Mouse (Mus musculus): Measurements from ENCODE around the gene Cpne1.
A peak's percentile ranks its signal among the peaks of the same experiment; 100 is the strongest.

Cpne1 gene

DNA sequence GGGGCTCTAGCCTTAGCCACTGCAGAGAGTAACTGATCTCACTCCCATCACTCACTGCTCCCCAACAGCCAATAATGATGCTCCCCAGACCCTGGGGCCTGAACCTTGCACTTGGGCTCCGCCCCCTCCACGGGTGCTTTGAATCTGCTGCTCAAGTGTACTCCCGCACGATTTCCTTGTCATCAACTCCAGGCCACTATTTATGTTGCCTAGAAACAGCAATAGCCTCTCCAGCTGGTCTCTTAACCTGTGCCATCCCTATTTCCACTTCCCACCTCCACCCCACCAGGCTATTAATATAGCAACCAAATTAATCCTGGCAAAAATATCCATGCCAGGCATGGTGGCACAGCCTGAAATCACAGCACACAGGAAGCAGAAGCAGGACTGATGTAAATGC is 32.1 kb downstream of the Cpne1 start:
- no peak for DNase-seq (ENCODE audit: low read depth, low spot score)

DNA sequence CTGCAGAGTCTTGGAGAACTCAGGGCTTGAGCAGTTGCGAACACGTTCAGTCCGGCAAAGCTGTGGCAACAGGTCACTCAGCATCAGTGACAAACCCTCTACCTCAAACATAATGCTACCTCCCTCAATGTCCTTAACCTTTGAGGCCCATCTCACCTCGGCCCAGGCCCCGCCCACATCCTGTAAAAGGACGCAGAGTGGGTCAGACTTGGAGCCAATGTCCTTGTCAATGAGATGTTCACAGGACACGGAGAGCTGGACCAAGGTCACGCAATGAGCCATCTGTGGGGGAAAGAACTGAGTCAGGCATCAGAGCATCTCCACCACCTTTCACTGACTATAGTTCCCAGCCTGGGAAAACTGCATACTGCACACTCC is 32.6 kb downstream of the Cpne1 start:
- no peak for DNase-seq (ENCODE audit: low read depth, low spot score)

- DNase-seq (ENCODE audit: low read depth, low spot score), result no peak
These were observed 33.2 kb downstream of the Cpne1 start for GRCm38 (mm10) chr2:156078421-156079182.

DNA sequence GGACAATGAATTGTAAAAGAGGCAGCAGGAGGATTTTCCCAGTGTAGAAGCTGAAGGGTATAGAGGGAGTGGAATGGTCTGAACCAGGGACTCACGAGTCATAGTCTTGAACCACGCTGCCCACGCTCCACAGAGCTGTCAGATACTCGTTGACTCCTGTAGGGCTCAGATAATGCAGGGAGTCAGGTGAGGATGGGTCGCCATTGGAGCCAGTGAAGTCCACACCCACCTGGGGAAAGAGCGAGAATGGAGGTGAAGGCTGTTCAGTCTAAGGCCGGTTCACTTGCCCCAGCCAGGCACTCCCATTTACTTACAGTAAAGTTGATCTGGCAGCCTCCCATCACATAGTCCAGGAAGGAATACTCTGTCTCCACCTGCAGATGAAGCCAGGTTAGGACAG is 34.3 kb downstream of the Cpne1 start:
- no peak for DNase-seq (ENCODE audit: low read depth, low spot score)

DNA sequence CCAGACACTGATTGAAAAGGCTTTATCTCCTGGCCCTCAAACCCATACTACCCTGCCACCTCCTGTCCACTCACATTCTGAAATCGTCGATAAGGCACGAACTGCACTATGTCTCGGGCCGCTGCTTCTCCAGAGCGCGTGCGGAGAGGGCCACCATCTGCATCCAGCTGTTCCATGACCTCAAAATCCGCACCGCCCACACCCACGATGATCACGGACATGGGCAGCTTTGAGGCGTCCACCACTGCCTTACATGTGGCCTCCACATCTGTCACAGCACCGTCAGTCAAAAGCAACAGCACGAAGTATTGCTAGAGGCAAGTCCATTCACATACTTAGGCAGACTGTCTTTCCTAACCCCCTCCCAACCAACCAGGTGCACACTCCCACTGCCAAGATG is 38.0 kb downstream of the Cpne1 start:
- DNase-seq (ENCODE audit: low read depth, low spot score), result no peak

GRCm38 (mm10) chr2:156071236-156071635 is 40.5 kb downstream of the Cpne1 start:
- DNase-seq (ENCODE audit: low read depth, low spot score), result no peak

- no peak for DNase-seq (ENCODE audit: low read depth, low spot score)
These were observed 43.8 kb downstream of the Cpne1 start for GRCm38 (mm10) chr2:156067916-156068315.

DNA sequence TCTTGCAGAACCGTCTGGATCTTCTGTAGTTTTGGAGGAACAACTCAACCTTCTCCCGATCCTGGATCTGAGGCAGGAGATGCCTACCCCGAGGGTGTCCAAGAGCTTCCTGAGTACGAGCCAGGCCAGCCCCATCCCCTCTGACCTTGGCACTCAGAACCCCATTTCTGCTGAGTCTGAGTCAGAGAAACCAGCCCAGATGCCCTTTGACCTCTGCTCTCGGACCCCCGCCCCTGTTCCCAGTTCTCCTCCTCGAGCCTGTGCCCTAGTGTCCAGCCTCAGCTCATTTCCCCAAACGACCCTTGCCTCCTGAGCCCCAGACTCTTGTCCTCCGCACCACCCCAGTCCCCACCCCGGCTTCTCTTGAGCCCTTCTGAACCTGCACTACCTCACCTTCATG is 45.6 kb downstream of the Cpne1 start:
- DNase-seq (ENCODE audit: low read depth, low spot score), result no peak

- DNase-seq (ENCODE audit: low read depth, low spot score), result peak; percentile 88
These were observed 46.4 kb downstream of the Cpne1 start, which contains the start of gene Spag4 for GRCm38 (mm10) chr2:156065099-156066041. Spag4 (plus strand) TSS chr2:156065175.

DNA sequence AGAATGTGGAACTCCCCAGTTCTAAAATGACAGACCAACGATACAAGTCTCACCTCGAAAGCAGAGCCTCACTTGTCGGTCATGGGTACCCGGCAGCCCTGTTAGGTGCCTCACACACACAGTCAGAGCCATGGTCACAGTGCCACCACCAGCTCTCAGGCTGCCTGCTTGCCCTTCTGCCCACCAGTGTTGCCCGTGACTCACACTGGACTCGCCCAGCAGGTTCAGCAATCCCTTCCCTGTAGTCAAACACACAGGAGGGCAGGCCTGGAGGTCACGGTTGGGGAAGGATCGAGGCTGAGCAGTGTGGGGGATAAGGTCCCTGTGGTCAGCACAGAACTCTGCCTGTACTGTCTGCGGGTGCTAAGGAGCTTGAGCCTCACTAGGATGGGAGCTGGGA is 58.9 kb downstream of the Cpne1 start, which contains the start of gene Fer1l4:
Gene Fer1l4 (minus strand): TSS at position 132 of the 400 bp plus-strand sequence.
- DNase-seq (ENCODE audit: low read depth, low spot score), result no peak

DNA sequence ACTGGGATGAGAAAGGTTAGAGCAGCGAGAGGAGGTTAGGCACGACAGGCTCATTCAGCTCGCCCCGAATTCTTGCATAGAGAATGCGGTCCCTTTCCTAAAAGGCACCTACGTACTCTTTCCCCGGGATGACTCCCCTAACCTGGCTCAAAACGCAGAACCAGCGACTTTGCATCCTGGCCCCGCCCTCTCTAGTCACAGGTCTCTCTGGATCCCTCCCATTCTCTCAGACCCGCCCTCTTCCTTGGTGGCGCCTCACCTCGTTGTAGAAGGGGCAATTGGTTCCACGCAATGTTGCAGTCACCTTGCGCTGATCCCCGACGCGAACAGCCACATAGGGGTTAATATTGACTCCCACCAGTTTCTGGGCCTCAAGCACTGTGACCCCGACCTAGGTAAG is 63.8 kb downstream of the Cpne1 start:
- DNase-seq (ENCODE audit: low read depth, low spot score), result no peak

DNA sequence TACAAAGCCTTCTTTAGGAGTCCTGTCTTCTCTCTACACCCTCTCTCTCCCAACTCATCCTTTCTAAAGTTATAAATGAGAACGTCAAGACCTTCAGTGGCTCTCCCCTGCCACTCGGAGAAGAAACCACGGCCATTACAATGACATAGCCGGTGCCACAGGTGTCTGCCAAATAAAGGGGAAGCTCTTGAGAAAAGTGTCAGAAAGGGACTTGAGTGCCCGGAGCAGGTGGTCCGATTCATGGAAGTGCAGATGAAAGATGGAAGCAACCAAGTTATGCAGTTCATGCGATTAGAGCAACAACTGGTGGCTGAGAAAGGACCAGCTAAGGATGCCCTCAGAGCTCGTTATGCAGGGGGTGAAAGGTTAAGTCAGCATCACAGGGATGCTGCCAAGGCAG is 68.9 kb downstream of the Cpne1 start:
- no peak for DNase-seq (ENCODE audit: low read depth, low spot score)

DNA sequence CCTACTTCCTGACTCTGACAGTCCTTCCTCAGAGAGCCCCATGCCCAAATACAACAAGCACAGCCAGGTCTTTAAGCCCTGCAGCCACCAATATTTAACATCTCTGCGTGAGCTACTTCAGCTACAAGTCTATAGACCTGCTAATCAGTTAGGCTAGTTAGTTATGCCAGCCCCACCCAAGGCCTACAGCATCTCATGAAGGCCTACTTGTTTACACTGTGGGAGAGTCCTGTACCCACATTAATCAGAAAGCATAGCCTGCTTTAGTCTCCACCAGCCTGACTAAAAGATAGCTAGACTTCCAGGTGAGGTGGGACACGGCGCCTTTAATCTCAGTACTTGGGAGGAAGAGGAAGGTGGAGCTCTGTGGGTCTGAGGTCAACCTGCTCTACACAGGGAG is 72.4 kb downstream of the Cpne1 start:
- no peak for DNase-seq (ENCODE audit: low read depth, low spot score)

DNA sequence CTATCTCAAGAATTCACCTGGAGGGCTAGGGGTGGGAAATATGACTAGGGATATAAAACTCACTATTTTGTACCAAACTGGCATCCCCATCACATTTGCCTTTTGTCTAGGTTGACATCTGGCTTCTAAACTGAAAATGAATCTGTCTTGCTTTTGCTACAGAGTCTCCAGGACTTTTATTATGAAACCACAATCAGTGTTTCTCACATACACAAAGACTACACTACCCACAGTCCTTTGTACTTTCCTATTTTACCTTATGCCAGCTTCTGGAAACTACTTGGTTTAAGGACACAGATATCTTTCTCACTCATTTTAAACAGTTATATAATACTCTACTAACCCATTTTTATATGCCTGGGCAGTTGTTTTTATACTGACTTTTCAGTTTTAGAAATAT is 86.3 kb downstream of the Cpne1 start:
- no peak for DNase-seq (ENCODE audit: low read depth, low spot score)
